Mouse (Mus musculus) intestine, embryonic 14.5 days (tissue): ENCODE results near the gene Apeh. TPM values are rescaled to one million over a fixed set of nuclear protein-coding genes. Genes with fewer than 3 reads are reported as not detected.

Source experiments
- ATAC-seq: fragments of 200-750 bp; cut with Nextera tagmentation; replicated peaks from 2 replicates; pipeline ENCODE4 v1.8.0; 2017; ENCODE audit warnings: low read depth, moderate number of reproducible peaks, moderate TSS enrichment, moderate library complexity; ENCODE audit not compliant: low FRiP score, low TSS enrichment
- DNase-seq: peaks from one replicate; pipeline ENCODE4 v3.0.0-alpha.2; 2018; ENCODE audit warnings: low spot score
- H3K27ac ChIP-seq: fragments of 300-500 bp; sonication (generic); 2 replicates; pipeline ENCODE4 v1.5.1; 2014; ENCODE audit warnings: low read depth, mild to moderate bottlenecking, control low read depth
- H3K27me3 ChIP-seq: fragments of 300-500 bp; sonication (generic); replicated peaks from 2 replicates; pipeline ENCODE4 v1.6.1; 2014; ENCODE audit warnings: low read length, control low read depth; ENCODE audit not compliant: control insufficient read depth, insufficient read depth
- H3K36me3 ChIP-seq: fragments of 300-500 bp; sonication (generic); 2 replicates; pipeline ENCODE4 v1.6.1; 2014; ENCODE audit warnings: low read length, control low read depth; ENCODE audit not compliant: control insufficient read depth, insufficient read depth
- H3K4me1 ChIP-seq: fragments of 300-500 bp; sonication (generic); replicated peaks from 2 replicates; pipeline ENCODE4 v1.6.1; 2014; ENCODE audit warnings: low read length, control low read depth, mixed read lengths; ENCODE audit not compliant: control insufficient read depth, insufficient read depth
- H3K4me2 ChIP-seq: fragments of 300-500 bp; sonication (generic); 2 replicates; pipeline ENCODE4 v1.6.1; 2014; ENCODE audit warnings: low read length
- H3K4me3 ChIP-seq: fragments of 300-500 bp; sonication (generic); 2 replicates; pipeline ENCODE4 v1.5.1; 2014; ENCODE audit warnings: low read depth, low read length, control low read depth, mixed read lengths
- H3K9ac ChIP-seq: fragments of 300-500 bp; sonication (generic); 2 replicates; pipeline ENCODE4 v1.6.1; 2014; ENCODE audit warnings: mild to moderate bottlenecking, low read length
- H3K9me3 ChIP-seq: fragments of 300-500 bp; sonication (generic); 2 replicates; pipeline ENCODE4 v1.6.1; 2016; ENCODE audit warnings: low read length, control low read depth; ENCODE audit not compliant: control insufficient read depth
- WGBS: fragments of 180-500 bp; shearing (Covaris S2); extraction: QIAGEN DNeasy Blood & Tissue Kit; methylation state at CpG from one replicate; pipeline ENCODE4 v1.1.7; 2014; 5-methylcytosine and 5-hydroxymethylcytosine counted together
- polyA plus RNA-seq: library from polyadenylated mRNA; unstranded; fragments of >200 nt; fragmentation: Nextera tagmentation; extraction: Ambion mirVana; gene quantifications from 2 replicates; pipeline ENCODE4 v1.2.1, GENCODE M21; 2014

Apeh gene
- 57.7 and 61.1 TPM in 2 replicates for polyA plus RNA-seq

DNA sequence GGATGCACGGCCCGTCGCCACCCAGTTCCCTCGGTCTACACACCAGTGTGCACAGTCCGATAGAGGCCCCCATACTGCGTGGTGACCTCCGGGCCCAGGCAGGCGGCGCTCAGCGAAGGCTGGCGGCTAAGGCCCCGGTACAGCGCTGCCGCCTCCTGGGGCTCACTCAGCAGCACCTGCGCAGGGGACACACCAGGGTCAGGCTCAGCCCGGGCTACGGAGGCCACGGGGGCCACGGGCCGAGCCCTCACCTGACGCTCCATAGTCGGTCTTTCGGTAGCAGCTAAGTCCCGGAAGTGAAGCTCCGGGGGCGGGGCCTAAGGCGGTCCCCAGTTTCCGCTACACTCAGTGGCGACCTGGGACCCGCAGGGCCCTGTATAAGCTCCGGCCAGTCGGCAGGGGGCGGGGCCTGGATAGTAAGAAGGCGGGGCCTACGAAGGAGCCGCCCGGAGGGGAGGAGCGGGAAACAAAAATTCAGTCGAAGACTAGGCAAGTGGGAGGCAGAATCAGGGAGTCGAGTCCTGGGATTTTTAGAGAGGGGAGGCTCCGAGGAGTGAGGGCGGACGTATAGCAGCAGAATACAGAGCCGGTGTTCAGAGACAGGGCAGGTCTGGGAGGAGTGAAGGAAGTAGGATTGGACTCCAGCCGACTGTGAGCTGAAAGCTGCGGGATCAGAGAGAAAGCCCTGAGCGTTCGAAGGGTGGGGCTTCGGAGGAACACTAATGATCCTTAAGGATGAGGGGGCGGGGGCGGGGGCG lies at the start of gene Apeh:
Apeh (minus strand) TSS at position 423 of the 758 bp plus-strand sequence.
- Histone ChIP-seq H3K27me3 (no peaks in the 10 kb centered on the region), H3K9me3 (no peaks in the 10 kb centered on the region), H3K27ac (peak within 1 kb of the TSS; percentile 47; the same call in 1 of the 2 replicates), H3K36me3 (peaks cover 34% of the 10 kb centered on the region), H3K4me2 (peak within 1 kb of the TSS; percentile 99), H3K9ac (peak within 1 kb of the TSS; percentile 56), H3K4me3 (peak within 1 kb of the TSS; percentile 63), H3K4me1 (peaks cover 17% of the 10 kb centered on the region; the same call in 1 of the 2 replicates)
- WGBS: under 1% methylated on average over 52 of the region's 52 CpGs
- DNase-seq (peak; percentile 98), ATAC-seq (peak; percentile 95)

DNA sequence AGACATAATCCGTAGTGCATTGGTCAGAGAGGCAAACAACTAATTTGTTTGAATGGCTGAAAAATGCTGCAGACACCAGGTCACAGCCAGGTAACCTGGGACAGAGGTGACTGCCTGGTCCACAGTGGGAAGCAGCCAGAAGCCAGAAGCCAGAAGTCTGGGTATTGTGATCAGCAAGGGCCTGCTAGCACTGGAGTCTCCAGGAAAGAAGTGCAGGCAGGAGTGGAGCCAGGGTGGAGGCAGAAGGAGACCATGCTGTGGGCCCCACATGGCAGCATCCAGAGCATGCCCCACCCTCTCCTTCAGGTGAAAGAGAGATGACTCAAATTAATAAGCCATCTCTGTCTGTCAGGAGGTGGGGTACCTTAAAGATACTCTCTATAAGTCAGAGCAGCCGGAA lies 49.1 kb upstream of the Apeh start:
- H3K9me3 ChIP-seq: no peaks in the 10 kb centered on the region
- WGBS: 85% methylated on average over 2 of the region's 2 CpGs
- H3K9ac ChIP-seq: no peak overlapping the region
- H3K27me3 ChIP-seq: no peaks in the 10 kb centered on the region
- H3K4me1 ChIP-seq: no peaks in the 10 kb centered on the region
- H3K36me3 ChIP-seq: no peaks in the 10 kb centered on the region
- DNase-seq (no peak), ATAC-seq (no peak)
- no peak overlapping the region for H3K4me3 ChIP-seq
- no peak overlapping the region for H3K4me2 ChIP-seq
- no peak overlapping the region for H3K27ac ChIP-seq

DNA sequence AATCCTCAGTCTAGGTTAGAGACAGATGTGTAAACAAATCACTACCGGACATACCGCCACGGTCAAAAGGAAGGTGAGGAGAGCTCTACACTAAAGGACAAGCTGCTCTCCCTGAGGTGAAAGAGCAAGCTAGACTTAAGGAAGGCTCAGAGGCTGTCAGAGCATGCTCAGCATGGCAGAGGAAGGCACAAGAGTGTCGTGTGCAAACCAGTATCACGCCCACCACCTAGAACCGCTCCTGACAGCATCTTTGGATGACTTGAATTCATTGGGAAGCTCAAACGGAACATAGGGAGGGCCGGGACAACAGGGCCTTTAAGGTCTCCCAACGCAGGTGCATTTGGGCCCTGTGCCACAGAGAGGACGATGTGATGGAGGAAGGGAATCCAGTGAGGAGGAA lies 47.0 kb upstream of the Apeh start:
- WGBS: 88% methylated on average over 10 of the region's 10 CpGs
- H3K27ac ChIP-seq: no peak overlapping the region
- no peaks in the 10 kb centered on the region for H3K36me3 ChIP-seq
- H3K9me3 ChIP-seq: no peaks in the 10 kb centered on the region
- no peak overlapping the region for H3K4me3 ChIP-seq
- H3K27me3 ChIP-seq: no peaks in the 10 kb centered on the region
- ATAC-seq (no peak), DNase-seq (no peak)
- no peak overlapping the region for H3K9ac ChIP-seq
- H3K4me1 ChIP-seq: 0 out of 2 replicates have a peak, but pooled peaks cover 7% of the 10 kb centered on the region
- H3K4me2 ChIP-seq: no peak overlapping the region

DNA sequence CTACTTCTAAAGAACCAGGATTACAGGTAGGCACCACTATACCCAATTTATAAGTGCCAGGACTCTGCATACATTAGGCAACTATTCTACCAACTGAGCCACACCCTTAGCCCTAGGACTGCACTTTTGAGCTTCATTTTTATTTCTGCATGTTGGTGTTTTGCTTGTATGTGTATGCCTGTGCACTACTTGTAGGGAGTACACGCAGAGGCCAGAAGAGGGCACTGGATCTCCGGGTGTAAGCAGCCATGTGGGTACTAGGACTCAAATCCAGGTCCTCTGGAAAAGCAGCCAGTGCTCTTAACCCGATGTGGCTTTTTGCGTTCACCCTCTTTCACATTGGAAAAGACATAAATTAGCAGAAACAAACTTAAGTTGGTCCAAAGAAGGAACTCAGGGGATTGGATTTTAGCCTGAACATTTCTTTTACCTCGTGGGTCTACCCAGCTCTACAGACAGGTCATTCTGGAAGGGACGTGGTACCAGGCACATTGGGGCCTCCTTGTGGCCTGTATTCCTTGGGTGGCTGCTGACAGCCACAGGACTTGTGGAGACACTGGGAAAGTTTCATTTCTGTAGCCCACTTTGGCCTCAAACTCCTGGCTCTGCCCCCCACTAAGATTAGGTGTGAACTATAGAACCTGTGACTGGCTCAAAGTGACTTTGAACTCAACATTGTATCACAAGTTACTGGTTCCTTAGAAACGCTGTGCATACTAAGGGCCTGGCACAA lies 45.7 kb upstream of the Apeh start:
- 0 out of 2 replicates have a peak, but pooled peaks cover 7% of the 10 kb centered on the region for H3K4me1 ChIP-seq
- no peak for ATAC-seq
- DNase-seq: no peak
- no peak overlapping the region for H3K27ac ChIP-seq
- H3K9ac ChIP-seq: no peak overlapping the region
- no peaks in the 10 kb centered on the region for H3K9me3 ChIP-seq
- H3K4me2 ChIP-seq: no peak overlapping the region
- no peaks in the 10 kb centered on the region for H3K27me3 ChIP-seq
- WGBS: 76% methylated on average over 7 of the region's 7 CpGs
- H3K4me3 ChIP-seq: no peak overlapping the region
- no peaks in the 10 kb centered on the region for H3K36me3 ChIP-seq

DNA sequence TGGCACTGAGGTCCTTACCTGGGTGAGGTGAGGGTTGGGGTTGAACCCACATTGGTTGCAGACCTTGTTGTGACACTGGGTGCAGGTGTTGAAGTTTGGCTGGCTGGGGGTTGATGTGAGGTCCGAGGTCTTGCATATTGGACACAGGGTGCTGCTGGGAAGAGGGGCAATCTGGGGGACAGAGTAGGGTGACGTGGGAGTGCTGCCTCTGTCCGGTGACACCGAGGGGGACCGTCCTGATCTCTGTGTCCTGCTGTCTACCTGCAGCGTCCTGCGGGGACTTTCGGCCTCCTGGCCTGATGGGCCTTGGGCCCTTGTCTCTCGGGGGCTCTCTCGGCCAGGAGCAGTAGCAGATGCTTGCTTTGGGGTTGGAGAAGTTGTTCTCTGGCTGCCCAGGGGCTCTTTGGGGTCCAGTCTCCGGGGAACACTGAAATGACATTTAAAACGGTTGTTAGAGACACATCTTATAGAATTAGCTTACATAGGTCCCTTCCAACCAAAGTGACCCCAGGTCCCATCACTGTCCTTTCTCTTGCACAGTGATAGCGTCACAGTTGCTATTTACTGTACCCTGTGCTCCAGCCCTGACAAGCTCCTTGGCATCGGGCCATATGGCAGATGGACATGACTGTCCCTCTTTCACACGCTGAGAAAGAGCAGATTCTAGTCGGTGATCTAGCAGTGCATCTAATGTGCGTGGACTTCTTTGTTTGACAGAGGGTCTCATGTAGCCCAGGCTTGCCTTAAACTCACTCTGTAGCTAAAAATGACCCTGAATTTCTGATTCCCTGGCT lies 45.0 kb upstream of the Apeh start:
- Histone ChIP-seq H3K4me1 (0 out of 2 replicates have a peak, but pooled peaks cover 7% of the 10 kb centered on the region), H3K9me3 (no peaks in the 10 kb centered on the region), H3K9ac (no peak overlapping the region), H3K4me3 (no peak overlapping the region), H3K4me2 (no peak overlapping the region), H3K27ac (no peak overlapping the region), H3K36me3 (no peaks in the 10 kb centered on the region), H3K27me3 (no peaks in the 10 kb centered on the region)
- WGBS: 83% methylated on average over 17 of the region's 17 CpGs
- ATAC-seq: no peak
- no peak for DNase-seq

DNA sequence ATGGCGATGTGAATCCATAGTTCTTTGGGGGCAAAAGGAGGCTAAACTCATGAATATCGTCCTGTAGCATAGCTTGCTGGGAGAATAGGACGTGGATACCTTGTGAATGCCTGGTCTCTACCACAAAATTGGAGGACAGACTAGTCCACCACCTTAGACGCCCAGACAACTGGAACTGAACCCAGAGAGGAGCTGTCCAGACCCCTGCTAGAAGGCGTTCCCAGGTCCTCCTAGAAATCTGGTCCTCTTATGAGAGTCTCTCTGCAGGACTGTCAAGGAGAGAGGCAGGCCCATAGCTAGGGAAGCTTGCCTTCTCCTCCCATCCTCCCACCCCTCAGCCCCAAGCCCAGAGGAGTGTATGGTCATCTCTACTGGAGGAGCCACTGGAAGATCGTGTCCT lies 43.7 kb upstream of the Apeh start:
- 75% methylated on average over 6 of the region's 6 CpGs for WGBS
- Histone ChIP-seq H3K36me3 (no peaks in the 10 kb centered on the region), H3K4me2 (no peak overlapping the region), H3K4me1 (0 out of 2 replicates have a peak, but pooled peaks cover 7% of the 10 kb centered on the region), H3K27ac (no peak overlapping the region), H3K27me3 (no peaks in the 10 kb centered on the region), H3K9me3 (no peaks in the 10 kb centered on the region), H3K4me3 (no peak overlapping the region), H3K9ac (no peak overlapping the region)
- DNase-seq: no peak
- no peak for ATAC-seq

DNA sequence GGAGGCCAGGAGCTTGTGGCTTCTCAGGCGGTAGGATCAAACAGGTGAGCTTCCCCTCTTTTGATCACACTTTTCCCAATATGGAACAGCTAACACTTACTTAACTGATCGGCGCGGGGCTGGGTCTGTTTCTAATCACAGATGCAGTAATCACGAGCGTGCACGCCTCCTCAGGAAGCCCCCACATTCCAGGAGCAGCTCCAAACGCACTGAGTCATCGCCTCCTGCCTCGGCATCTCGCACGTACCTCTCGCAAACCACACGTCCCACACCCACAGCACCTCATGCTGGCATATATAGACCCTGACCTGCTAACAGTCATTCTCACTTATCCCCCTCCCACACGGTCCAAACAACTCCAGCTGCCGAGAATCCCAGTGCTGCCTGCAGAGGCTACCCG lies 43.1 kb upstream of the Apeh start:
- ATAC-seq (peak; percentile 68), DNase-seq (no peak)
- no peak overlapping the region for H3K9ac ChIP-seq
- 0 out of 2 replicates have a peak, but pooled peaks cover 7% of the 10 kb centered on the region for H3K4me1 ChIP-seq
- no peaks in the 10 kb centered on the region for H3K36me3 ChIP-seq
- H3K27ac ChIP-seq: no peak overlapping the region
- no peaks in the 10 kb centered on the region for H3K9me3 ChIP-seq
- WGBS: 25% methylated on average over 17 of the region's 17 CpGs
- H3K4me3 ChIP-seq: no peak overlapping the region
- H3K4me2 ChIP-seq: no peak overlapping the region
- no peaks in the 10 kb centered on the region for H3K27me3 ChIP-seq

DNA sequence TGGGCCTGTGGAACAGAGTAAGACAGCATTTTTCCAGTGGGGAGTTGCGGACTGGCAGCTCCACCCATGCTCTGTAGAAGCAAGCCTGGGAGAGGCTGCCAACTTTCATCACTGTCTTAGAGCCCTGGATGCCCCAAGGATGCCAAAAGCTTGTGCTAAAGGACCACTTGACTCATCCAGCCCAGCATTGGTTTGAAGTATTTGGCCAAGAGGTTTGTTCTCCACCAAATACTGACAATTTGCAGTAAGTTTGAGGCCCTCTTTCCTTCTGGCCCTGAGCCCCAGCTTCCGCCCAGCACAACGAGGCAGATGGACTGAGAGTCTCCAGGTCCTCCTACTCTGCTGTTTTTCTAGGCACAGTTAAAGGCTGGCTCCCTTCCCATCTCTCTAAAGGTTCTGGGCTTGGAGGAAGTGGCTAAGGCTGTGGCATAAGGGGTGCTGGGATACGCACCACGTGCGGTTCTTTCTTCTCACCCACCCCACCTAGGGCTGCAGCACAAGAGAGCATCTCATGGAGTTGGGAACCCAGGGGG lies 42.6 kb upstream of the Apeh start:
- no peak for DNase-seq
- 0 out of 2 replicates have a peak, but pooled peaks cover 7% of the 10 kb centered on the region for H3K4me1 ChIP-seq
- peak; percentile 23; the same call in 1 of the 2 replicates for ATAC-seq
- H3K4me3 ChIP-seq: no peak overlapping the region
- WGBS: 77% methylated on average over 6 of the region's 6 CpGs
- H3K4me2 ChIP-seq: no peak overlapping the region
- H3K36me3 ChIP-seq: no peaks in the 10 kb centered on the region
- no peak overlapping the region for H3K9ac ChIP-seq
- H3K9me3 ChIP-seq: no peaks in the 10 kb centered on the region
- H3K27me3 ChIP-seq: no peaks in the 10 kb centered on the region
- no peak overlapping the region for H3K27ac ChIP-seq
